Mouse (Mus musculus) layer of hippocampus, adult 9-10 months (tissue): ENCODE results near the gene Tmeff1.
"Not testable (repeated sequence)": the region's sequence is repeated elsewhere in the genome, so short reads cannot be mapped to it uniquely, and the experiment has no call there.

Source experiments
- DNase-seq: peaks from one replicate; pipeline ENCODE4 v3.0.0; 2022; ENCODE audit warnings: low spot score

Gene Tmeff1

DNA sequence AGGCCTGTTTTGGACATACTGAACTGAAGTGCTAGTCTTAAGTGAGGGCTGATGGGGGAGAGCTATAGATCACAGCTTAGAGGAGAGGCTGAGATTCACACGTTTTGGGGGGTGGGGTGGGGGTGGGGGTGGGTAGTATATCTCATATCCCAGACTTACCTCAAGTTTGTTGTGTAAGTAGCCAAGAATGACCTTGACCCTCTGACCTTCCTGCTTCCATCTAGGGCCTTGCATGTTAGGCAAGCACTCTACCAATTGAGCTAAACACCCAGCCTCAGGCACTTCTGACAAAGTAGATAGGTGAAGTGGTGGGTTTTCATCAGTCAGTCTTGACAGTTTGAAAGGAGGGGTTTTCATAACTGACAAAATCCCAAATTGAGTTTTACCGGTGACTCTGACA is 92.8 kb downstream of the Tmeff1 start:
- no peak for DNase-seq

DNA sequence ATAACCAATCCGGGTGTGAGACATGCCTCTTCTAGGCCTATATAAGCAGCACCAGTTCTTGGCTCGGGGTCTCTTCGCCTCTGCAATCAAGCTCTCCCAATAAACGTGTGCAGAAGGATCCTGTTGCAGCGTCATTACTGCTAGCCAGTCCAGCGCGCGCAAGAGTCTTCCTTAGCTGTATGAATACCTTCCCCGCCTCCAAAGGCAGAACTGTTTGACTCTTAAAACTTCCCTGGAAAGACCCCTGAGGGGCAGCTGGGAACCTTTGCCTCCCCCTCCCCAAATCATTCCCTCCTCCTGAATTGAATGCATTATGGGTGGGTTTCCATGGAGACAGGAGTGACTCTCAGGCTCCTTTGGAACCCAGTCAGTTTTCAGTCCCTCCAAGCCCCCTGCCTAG is 93.8 kb downstream of the Tmeff1 start:
- no peak for DNase-seq

DNA sequence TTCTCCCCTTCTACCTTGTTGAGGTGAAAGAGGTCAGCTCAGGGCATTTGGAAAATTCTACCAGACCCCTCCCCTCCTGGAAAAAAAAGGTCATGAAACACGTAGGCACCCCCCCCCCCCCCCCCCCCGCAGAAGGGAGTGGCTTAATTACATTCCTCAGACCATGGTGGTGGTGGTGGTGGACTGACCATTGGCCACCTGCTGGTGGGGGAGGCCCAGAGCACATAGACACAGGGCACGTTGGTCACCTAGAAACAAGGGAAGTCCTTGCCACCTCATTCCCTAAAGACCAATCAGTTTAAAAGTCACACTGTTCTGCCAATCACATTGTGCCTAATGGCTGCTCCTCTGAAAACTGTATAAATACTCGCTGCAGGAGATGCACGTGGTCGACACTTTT is 94.8 kb downstream of the Tmeff1 start:
- DNase-seq = not testable (repeated sequence)

DNA sequence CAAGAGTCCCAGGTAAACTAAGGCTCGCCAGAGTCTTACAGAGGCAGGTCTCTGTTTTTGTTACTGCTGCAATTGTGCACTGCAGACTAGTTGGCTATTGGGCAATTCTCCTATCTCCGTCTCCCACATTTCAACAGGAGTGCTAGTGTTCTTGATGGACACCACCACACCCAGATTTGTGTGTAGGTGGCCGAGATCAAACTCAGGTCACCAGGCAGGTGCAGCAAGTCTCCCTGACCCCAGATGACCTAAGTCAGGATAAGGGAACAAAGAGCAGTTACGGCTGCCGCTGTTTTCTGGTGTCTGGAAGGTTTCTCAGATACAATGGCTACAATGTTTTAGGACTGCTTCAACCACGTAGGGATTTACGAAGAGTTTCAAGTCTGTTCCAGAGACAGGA is 95.2 kb downstream of the Tmeff1 start:
- no peak for DNase-seq

DNA sequence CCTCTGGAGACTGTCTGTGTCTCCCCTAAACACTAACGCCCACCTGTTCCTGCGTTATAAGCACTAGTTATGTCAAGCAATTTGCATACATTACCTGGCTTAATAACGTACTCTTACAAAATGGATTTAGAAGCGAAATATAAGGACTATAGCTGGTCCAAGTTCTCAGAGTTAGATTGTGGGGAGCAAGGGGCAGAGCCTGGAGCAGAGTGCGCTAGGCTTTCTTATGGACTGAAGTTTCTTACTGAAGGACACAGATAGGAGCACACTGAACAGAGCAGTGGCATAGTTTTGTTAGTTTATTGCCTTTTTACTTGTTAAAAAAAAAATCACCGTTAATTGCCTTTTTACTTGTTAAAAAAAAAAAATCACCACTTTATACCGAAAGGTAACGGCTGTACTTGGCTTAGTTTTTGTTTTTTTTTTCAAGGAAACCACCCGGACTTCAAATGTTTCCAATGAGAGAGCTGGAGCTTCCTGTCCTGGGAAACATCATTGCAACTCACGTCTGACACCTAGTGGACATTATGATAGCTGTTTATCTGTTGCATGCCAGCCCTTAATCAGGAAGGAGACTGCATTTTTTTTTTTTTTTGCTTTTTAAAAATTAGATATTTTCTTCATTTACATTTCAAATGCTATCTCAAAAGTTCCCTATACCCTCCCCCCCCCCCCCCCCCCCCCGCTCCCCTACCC is 95.8 kb downstream of the Tmeff1 start:
- DNase-seq = peak; percentile 49

DNA sequence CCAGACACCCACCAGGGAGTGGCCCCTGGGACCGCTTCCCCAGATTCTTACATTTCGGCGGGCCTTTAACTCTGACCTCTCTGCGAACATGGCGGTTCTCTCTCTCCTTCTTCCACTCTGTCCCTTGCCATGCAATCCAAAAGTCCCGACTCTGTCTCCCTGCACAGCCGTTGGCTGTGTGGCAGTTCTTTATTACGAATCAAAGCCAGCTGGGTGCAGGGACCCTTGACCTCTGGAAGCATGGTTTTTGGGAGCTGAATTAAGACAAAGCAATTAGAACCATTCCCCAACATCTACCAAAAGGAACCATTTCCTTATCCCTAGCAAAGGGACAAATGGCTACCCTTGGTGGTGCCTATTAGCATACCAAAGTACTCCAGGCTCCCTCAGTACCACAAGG is 98.2 kb downstream of the Tmeff1 start:
- DNase-seq = no peak

DNA sequence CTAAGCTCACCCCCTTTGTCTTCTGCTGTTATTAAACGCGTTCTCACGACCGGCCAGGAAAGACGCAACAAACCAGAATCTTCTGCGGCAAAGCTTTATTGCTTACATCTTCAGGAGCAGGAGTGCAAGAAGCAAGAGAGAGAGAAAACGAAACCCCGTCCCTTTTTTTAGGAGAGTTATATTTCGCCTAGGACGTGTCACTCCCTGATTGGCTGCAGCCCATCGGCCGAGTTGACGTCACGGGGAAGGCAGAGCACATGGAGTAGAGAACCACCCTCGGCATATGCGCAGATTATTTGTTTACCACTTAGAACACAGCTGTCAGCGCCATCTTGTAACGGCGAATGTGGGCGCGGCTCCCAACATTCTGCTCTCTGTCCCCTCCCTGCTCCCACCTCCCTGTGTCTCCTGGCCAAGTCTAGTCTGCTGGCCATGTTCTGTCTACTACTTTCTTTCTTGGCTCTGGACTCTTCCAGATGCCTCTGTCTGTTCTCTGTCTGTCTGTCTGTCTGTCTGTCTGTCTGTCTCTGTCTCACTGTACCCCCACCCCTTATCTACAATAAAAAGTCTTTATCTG is 98.7 kb downstream of the Tmeff1 start:
- peak; percentile 29 for DNase-seq

DNA sequence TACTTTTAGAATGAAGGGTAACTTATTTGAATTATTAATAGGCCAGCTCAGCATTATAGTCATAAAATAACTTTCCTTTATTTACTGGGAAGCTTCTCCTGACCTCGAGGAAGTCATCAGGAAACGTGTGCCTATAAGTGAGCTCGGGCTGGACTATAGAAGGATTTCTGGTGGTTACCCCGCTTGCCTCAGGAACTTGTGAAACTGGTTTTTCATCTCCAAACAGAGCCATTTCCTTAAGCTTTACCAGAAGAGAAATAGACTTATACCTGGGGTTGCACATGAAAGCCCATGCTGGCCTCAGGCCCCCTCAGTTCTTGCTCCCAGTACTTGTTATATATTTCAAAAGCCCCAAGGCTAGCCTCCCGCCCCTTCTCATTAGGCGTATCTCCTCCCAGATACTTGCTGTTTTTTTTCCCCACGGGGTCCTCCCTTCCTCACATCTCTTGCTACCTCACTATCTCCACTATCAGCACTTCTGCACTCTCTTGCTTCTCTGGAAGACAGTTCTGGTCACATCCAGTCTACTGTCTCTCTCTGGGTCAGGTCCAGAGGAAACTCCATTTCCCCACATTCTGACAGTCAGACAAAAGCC is 99.7 kb downstream of the Tmeff1 start:
- DNase-seq = no peak

DNA sequence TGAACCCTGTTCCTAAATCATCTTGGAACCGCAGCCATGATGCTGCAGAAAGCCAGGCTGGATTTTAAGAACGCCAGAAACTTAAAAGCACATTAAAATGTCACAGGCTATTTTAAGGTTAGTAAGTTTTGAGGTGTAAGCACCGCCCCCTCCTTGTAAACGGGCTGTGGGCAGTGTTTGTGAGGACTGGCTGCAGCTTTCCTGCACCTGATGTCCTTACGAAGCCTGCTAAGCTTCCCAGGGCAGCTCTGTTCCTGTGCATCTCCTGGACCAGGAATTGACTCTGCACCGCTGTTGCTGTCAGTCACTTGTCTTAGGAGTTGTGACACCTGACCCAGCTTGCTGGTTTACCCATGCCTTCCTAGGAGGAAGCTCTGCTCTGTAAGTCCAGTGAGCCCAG is 103.2 kb downstream of the Tmeff1 start:
- no peak for DNase-seq

DNA sequence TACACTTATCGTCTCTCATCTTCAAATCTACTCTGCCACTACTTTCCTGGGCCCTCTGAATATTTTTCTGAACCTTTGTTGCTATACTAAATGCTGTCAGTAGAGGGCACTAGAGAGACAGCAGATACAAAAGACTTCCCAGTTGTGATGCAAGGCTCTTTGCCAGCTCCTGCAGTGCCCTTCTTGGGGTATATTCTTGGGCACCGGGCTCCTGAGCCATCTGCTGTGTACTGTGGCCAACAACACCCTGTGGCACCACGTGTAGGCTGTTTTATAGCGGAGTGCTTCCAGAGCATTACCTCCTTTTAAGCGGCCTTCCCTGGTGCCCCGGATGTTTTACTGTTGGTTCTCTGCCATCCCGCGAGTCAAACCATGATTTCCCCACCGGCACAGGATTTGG is 105.7 kb downstream of the Tmeff1 start:
- peak; percentile 82 for DNase-seq

DNA sequence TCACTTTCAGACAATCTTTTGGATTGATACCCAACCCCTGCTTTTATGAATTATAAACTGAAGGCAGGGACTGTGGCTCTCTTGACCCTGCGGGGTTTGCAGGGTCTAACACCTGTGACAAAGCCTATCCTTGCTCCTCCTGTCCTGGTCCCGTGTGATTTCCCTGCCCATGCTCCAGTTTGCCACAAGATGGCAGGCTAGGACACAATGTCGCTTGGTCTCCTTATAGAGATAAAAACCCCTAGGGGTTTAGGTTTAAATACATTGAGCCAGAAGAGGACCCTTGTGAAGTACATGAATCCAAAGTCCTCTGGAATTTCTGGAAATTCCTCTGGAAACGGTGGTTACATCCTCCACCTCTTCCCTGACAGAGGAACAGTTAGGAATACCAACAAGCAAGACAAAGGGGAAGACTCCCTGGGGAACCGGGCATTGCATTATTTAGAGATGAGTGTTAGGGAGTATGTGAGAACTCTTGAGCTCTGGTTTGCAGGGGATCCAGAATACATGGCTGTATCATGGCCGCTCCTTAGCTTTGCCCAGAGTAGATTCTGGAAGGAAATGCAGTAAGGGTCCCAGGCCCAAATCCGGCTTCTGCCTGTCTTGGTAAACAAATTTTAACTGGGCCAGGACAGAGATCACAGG is 106.9 kb downstream of the Tmeff1 start:
- DNase-seq = no peak

DNA sequence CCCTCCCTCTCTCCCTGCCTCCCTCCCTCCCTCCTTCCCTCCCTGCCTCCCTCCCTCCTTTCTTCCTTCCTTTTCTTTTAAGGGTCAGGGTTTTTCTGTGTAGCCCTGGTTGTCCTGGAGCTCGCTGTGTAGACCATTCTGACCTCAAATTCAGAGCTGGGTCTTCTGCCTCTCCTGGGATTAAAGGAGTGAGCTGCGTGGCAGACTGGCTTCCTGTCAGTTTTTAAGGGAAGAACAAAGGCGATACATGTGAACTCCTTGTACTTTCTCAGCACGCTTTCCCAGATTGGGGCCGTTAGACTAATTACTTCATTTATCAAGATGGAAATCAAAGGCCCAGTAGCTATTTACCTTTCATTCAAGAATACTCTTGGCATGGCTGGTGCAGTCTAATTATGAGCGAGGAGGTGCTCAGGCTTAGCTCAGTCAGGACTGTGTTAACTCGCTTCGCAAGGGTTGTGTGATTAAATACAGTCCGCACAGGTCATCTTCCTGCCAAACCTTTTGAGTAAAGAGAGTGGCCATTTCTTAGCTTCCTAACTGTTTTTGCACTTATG is 107.8 kb downstream of the Tmeff1 start:
- DNase-seq = no peak

DNA sequence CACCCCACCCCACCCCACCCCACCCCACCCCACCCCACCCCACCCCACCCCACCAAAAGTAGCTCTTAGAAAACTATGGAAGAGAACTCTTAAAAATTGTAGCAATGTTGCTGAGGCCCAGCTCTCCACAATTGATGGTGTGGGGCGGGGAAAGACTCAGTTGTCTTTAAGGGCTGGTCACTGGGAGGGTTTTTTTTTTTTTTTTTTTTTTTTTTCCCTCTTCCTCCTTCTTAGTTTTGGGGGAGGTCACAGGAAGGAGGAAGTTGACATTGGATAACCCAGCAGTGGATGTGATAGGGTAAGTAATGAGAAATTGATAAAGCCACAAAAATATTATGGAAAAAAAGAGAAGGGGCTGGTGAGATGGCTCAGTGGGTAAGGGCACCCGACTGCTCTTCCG is 111.7 kb downstream of the Tmeff1 start:
- DNase-seq = no peak

DNA sequence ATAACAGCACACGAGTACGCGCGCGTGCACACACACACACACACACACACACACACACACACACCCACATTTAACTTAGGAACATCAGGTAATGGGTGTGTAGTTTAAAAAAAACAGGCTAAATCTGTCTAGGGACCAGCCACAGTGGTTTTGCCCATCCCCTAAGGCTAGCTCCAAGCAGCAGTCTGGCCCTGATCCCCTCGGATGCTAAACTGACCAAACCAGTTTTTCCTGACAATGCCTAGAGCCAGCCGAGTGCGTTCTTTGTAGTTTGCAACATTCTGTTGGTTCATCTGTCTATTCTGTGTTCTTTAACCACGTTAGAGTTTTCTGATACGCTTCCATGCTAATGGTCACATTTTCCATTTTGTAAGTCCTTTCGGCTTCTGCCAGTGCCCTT is 112.3 kb downstream of the Tmeff1 start:
- no peak for DNase-seq
